Mouse (Mus musculus) left cerebral cortex, adult 8-10 months (tissue): ENCODE results near the gene Wnt11. TPM values are rescaled to one million over a fixed set of nuclear protein-coding genes. Genes with fewer than 3 reads are reported as not detected.

Experiments used
- DNase-seq, 2 experiments: peaks; one replicate each; pipeline ENCODE4 v3.0.0; 2022; ENCODE audit warnings: low spot score in 2 of 2
- total RNA-seq, 4 experiments: library from RNA; stranded (reverse); gene quantifications; 2 replicates each; pipeline ENCODE4 v1.2.4; 2022

The Wnt11 gene
- total RNA-seq, 4 experiments from 2014 or later = 0.30 to 0.91 (median 0.52) TPM; not detected in 1

DNA sequence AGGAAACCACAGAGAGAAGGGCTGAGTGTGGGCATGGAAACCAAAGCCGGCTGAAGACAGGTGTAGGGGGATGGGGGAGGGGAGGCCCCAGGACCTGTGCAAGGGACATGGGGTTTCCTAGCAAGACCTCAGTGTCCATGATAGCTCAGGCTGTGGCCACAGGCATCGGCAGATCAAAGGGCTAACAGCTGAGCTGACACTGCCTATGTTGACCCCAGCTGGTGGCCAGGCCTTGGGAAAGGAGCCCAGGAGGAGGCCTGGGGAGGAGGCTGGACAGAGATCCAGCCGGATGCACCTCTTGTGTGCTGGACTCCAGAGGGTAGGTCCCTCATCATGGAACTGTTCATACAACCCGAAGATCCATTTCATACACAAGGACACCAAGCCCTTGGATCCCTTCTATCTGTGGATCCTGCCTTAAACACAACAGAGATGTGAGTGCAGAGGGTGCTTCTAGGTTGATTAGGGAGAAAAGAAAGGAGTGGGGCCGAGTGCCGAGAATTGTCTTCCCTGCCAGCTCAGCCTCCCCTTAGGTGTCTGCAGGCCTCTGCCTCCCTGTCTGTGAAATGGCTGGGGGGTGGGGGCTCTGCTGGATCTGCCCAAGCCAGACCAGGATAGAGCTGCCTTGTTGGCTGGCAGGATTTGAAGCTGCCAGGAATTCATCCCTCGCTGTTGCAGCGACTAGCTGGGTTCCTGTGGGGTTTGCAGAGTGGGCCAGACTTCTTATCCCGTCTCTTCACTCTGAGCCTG lies 29.2 kb downstream of the Wnt11 start:
- DNase-seq = no peak

DNA sequence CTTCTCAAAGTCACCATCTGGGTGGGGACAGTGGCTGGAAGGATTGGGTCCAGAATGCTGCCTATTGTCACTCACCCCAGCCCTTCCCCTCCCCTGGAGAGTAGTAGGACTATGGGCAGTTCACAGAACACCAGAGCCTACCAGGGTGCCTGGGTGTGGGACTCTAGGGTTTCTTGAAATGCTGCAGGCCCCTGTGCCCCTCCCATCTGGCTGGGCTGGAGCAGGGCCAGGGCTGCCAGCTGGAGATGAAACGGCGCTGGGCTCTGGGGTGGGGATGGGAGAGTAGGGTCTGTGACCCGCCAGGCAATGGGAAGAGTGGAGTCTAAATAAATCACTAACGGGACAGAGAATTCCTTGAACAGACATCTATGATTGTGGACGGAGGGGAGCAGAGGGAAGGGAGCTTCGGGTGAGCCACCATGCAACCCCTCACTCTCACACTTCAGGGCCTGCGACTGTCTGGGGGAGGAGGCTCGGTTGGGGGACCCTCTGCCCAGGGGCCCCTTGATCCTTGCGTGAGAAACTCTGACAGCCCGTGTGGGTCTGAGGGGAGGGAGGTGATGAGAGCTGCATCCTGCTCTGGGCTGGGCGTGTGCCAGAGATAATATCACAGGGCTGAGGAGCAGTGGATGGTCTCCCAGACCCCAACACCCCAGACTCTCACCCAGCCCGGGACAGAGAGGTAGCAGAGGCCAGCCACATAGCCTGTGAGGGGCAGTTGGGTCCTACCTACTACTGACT lies 32.3 kb downstream of the Wnt11 start:
- DNase-seq = no peak

- no peak for DNase-seq
These were observed 32.9 kb downstream of the Wnt11 start for GRCm38 (mm10) chr7:98867794-98868150.

DNA sequence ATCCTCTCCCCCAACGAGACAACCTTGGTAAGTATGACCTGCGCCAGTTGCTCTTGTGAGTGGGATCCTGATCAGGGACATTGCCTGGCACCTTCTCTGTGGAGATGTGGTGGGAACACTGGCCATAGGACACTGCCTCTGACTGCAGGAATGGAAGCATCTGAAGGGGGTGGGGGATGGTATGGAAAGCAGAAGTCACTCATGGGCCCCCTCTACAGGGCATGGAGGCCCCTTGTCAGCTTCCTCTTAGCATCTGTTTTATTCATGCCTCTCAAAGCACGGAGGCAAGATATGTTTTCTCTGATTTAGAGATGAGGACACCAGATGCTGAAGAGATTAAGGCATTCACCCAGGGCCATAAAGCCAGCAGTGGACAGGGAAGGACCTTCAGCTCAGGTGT lies 34.2 kb downstream of the Wnt11 start:
- DNase-seq = no peak

DNA sequence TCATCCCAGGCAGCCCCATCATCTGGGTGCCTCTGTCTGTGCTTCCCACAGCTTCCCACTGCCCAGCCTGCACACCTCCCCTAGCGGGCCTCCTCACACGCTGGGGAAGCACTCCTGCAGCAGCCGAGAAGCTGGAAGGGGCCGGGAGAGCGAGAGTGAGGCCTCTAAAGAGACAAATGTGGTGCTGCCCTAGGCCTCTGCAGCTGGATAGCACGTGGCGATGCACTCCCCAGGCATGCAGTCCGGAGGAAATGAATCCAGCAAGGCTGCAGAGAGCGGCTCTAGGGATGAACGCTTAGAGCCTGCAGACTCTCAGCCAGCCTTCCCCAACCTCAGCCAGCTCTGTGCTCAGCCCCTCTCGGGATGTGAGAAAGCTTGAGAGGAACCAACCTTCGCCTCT lies 35.9 kb downstream of the Wnt11 start:
- DNase-seq = no peak

DNA sequence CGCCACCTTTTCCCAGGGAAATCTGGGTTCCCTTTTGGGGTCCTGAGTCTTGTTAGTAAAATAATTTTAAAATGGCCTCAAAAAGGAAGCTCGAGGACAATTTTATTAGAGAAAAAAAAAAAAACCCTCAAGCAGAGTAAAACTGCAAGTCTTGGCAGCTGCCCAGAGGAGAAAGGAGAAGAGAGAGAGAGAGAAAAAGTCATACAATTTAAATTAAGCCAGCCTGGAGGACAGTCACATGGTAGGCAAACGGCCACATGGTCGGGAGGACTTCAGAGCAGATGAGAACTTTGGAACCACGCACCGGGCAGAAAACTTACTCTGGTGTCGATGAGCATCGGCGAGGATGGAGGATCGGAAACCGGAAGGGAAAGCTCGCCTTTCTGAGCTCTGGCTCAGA lies 37.0 kb downstream of the Wnt11 start:
- no peak for DNase-seq

DNA sequence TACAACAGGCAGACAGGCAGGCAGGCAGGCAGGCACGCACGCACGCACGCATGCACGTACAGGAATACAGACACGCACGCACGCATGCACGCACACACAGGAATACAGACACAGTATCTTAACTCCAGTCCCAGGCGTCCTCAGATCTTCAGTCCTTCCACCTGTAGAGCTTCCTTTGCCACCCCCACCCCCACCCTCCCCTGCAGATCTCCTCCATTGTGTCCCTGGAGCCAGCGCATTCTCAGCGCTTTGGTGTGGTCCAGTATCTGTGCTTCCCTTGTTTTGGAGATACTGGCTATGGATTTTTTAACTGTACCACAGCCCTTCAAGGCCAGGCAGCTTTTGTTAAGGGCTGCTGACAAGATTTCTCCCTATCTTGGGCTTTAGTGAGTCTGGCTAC lies 38.4 kb downstream of the Wnt11 start:
- no peak for DNase-seq

DNA sequence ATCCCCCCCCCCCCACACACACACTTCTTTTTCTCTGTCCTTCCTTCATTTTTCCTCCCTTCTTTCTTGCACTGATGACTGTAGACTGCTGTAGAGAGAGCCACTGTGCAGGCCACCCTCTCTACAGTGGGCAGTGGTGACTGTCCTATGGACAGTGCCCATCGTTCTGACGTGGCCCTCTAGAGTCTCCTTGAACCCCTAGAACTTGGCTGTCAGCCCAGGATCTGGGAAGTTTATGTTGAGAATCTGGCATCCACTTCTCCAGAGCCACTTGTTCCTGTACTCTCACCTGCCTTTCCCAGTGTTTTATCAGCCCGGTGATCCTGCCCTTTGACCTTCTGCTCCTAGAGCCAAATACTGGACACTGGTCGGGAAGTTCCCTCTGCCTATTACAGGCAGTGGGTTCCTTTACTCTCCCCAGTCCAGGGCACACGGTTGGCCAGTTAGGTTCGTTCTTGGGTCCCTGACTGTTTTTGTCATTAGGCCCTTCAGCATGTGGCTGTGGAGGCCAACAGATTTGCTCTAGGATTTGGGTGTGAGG lies 39.6 kb downstream of the Wnt11 start:
- DNase-seq = no peak

GRCm38 (mm10) chr7:98875390-98875990 lies 40.6 kb downstream of the Wnt11 start:
- DNase-seq = no peak

GRCm38 (mm10) chr7:98876119-98876518 lies 41.2 kb downstream of the Wnt11 start:
- DNase-seq = no peak

DNA sequence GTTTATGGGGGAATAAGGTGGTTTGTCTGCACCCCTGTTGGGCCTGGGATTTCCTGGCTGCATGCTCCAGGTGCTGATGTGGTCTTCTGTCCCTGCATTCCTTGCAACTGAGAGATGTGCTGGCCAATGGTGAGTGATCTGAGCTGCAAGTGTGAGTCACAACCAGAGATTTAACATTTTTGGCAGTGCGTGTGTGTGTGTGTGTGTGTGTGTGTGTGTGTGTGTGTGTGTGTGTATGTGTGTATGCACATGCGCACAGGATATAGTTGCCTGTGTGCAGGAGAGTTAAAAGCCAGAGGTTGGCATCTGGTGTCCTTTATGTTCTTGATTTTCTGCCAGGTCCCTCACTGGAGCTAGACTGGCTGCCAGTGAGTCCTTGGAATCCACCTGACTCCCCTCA lies 44.3 kb downstream of the Wnt11 start:
- no peak for DNase-seq

DNA sequence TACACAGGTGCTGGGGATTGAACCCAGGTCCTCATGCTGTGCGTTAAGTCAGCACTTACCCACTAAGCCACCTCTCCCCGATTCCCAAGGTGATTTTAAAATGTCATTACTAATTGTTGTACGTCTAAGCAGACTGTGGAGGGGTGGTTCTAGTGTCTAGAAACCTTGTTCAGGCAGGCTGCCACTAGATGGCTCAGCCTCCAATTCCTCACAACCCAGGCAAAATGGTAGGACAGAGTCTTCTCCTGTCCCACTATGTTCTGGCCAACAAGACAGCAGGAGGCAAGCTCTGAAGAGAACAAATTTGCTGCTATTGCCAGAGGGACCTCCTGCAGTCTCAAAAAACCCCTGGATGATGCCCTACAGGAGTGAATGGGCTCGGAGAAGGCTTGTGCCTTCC lies 47.0 kb downstream of the Wnt11 start:
- no peak for DNase-seq

DNA sequence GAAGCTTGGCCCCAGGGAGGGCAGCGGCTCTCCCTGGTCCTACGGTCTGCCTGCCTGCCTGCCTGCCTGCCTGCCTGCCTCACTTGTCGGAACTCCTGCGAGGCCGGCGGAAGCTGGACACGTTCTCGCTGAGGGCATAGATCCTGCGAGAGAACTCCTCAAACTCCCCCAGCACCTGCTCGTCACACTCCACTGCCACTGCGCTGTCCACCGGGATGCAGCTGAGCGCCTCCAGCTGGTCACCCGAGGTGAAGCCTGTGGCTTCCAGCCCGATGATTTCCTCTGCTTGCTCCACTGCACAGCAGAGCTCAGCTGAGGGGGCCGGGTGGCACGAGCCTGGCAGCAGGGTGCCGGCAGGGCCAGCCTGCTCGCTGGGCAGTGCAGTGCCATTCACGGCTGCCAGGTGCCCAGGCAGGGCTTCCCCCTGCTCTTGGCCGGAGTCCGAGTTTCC lies 52.9 kb downstream of the Wnt11 start:
- no peak for DNase-seq

DNA sequence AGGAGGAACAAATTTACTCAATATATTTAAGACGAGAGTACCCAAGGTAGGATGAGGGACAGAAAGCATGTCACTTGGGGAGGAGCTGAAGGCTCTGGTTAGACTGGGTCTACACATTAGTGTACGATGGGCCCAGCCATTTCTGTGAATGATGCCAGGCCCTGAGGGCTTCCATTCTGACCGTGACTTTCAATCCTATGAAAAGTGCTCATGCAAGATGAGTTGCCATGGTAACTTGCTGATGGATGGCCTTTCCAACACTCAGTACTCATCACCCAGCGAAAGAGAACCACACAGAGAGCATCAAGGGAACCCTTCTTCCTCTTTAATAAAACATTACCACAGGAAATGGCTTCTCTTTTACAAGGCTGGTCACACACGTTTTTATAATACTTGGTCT lies 53.9 kb downstream of the Wnt11 start:
- no peak for DNase-seq

GRCm38 (mm10) chr7:98889211-98889610 lies 54.3 kb downstream of the Wnt11 start:
- no peak for DNase-seq

GRCm38 (mm10) chr7:98893144-98893543 lies 58.2 kb downstream of the Wnt11 start:
- no peak for DNase-seq

- DNase-seq = no peak
These were observed 59.4 kb downstream of the Wnt11 start for GRCm38 (mm10) chr7:98894305-98894704.

DNA sequence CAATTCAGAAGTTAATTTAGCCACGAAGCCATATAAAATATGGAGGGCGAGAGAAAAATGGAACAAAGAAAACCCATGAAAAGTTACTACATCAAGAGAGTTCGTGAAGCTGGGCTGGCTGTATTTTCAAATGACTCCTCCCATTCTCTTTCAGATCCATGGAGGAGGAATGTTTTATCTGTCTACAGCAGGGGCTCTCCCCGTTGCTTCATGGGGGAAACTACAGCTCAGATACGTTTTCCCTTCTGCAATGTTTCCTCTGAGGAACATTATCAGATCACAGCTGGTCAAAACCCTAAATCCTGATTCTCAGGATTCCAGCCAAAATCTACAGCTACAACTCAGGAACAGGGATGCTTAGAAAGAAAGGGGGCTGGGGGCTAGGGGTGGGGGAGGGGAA lies 59.9 kb downstream of the Wnt11 start:
- DNase-seq = no peak

GRCm38 (mm10) chr7:98895501-98896095 lies 60.7 kb downstream of the Wnt11 start:
- no peak for DNase-seq

DNA sequence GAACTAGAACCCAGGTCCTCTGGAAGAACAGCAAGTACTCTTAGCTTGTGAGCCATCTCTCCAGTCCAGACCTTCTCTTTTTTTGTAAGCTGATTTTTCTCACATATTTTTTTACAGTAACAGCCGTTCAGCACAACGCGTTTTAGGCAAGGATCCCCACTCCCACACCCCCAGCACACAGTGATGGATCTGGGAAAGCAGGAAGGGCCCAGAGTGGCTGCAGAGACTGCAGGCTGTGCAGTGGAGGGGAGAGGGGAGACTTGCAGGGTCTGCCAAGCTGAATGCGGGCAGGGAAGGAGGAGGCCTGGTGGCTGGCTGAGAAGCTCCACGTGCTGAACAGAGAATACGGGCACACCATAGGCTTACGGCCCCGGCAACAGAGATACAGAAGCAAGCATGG lies 62.4 kb downstream of the Wnt11 start:
- no peak for DNase-seq

DNA sequence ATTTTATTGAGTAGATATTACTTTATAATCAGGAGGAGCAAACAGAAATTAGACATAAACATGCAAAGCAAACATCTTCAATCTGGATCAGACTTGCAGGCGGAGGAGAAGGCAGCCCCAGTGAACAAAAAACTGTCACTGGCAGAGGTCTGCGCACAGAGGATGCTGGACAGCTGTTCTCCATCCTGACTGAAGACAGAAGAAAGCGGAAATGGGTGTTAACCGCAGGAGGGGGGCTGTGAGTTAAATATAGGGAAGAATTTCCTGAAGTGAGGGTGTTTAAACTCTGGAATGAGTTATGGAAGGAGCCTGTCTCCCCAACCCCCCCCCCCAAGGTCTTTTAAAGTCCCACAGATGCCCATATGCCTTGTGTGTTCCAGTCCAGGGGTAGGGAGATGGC lies 64.9 kb downstream of the Wnt11 start:
- no peak for DNase-seq

- no peak for DNase-seq
These were observed 66.2 kb downstream of the Wnt11 start for GRCm38 (mm10) chr7:98901120-98901519.
